Mouse (Mus musculus): ENCODE results near the gene Trim32. TPM values are rescaled to one million over a fixed set of nuclear protein-coding genes. Genes with fewer than 3 reads are reported as not detected.

Trim32 gene
- total RNA-seq (2021), result 10 to 100 TPM; 12.5 to 13.3 TPM
- long read RNA-seq, experiment 1, transcript Trim32-201 (2 exons, 3,194 nt), result major isoform, 17 of 27 reads
- long read RNA-seq, experiment 1, transcript Trim32-202 (2 exons, 3,191 nt), result minor isoform, 7 of 27 reads
- long read RNA-seq, experiment 1, partial matches to known transcripts, result 3 of 27 reads
- long read RNA-seq, experiment 1, other reads (novel, unspliced or antisense), result 0 of 27 reads
- long read RNA-seq, experiment 2, transcript Trim32-202 (2 exons, 3,191 nt), result major isoform, 6 of 15 reads
- long read RNA-seq, experiment 2, transcript Trim32-201 (2 exons, 3,194 nt), result major isoform, 6 of 15 reads
- long read RNA-seq, experiment 2, partial matches to known transcripts, result 3 of 15 reads
- long read RNA-seq, experiment 2, other reads (novel, unspliced or antisense), result 0 of 15 reads

- peak; percentile 99 for DNase-seq
These were observed at the start of gene Trim32 for GRCm38 (mm10) chr4:65604504-65605150. TSS of gene Trim32 (plus strand) at chr4:65604986.

- no peak for DNase-seq
These were observed 39.3 kb upstream of the Trim32 start for GRCm38 (mm10) chr4:65565493-65565892.

- no peak for DNase-seq
These were observed 24.5 kb upstream of the Trim32 start for GRCm38 (mm10) chr4:65580254-65580653.

- DNase-seq, result no peak
These were observed 17.8 kb upstream of the Trim32 start for GRCm38 (mm10) chr4:65586947-65587346.

- no peak for DNase-seq
These were observed 15.0 kb upstream of the Trim32 start for GRCm38 (mm10) chr4:65589780-65590179.

GRCm38 (mm10) chr4:65594601-65595369 is 10.0 kb upstream of the Trim32 start:
- DNase-seq, result no peak

GRCm38 (mm10) chr4:65605151-65605702 is 441 bp downstream of the Trim32 start:
- no peak for DNase-seq

GRCm38 (mm10) chr4:65607184-65607631 is 2.4 kb downstream of the Trim32 start:
- no peak for DNase-seq

- no peak for DNase-seq
These were observed 3.3 kb downstream of the Trim32 start for GRCm38 (mm10) chr4:65608112-65608511.

- no peak for DNase-seq
These were observed 5.5 kb downstream of the Trim32 start for GRCm38 (mm10) chr4:65610329-65610728.

GRCm38 (mm10) chr4:65610896-65611295 is 6.1 kb downstream of the Trim32 start:
- no peak for DNase-seq

- no peak for DNase-seq
These were observed 8.3 kb downstream of the Trim32 start for GRCm38 (mm10) chr4:65613135-65613534.

GRCm38 (mm10) chr4:65620125-65620524 is 15.3 kb downstream of the Trim32 start:
- no peak for DNase-seq

- no peak for DNase-seq
These were observed 33.4 kb downstream of the Trim32 start for GRCm38 (mm10) chr4:65638231-65638630.

GRCm38 (mm10) chr4:65642611-65643010 is 37.8 kb downstream of the Trim32 start:
- DNase-seq, result no peak

GRCm38 (mm10) chr4:65654723-65655122 is 49.9 kb downstream of the Trim32 start:
- DNase-seq, result peak; percentile 88

- no peak for DNase-seq
These were observed 58.4 kb downstream of the Trim32 start for GRCm38 (mm10) chr4:65663176-65663575.
